Mouse (Mus musculus): ENCODE results near the gene Cbfb. TPM values are rescaled to one million over a fixed set of nuclear protein-coding genes. Genes with fewer than 3 reads are reported as not detected.

Gene Cbfb
- total and polyA plus RNA-seq, 2 experiments from 2014 or later = 27.8 to 45.1 TPM

GRCm38 (mm10) chr8:105152623-105153398 is 17.7 kb upstream of the Cbfb start:
- WGBS = 4% methylated on average over 27 of the region's 27 CpGs
- H3K9ac ChIP-seq (replicated peaks; ENCODE audit: low read length) = peak overlapping the region; percentile 35; the same call in 1 of the 2 replicates
- no peaks in the 10 kb centered on the region for H3K9me3 ChIP-seq (ENCODE audit: low read length)
- H3K4me2 ChIP-seq (ENCODE audit: low read depth, low read length) = peak overlapping the region; percentile 59
- peak overlapping the region; percentile 75 for H3K27ac ChIP-seq
- H3K4me1 ChIP-seq (ENCODE audit: insufficient read depth, low read length) = peaks cover 4% of the 10 kb centered on the region; the same call in 1 of the 2 replicates
- H3K4me3 ChIP-seq (ENCODE audit: low read length) = peak overlapping the region; percentile 31
- no peaks in the 10 kb centered on the region for H3K36me3 ChIP-seq (ENCODE audit: insufficient read depth, low read length)
- peak; percentile 95 for DNase-seq (ENCODE audit: low spot score)
- TF ChIP-seq CTCF (IDR thresholded peaks at IDR 0.05; ENCODE audit: low read depth) = peak; percentile 27; the same call in 1 of the 2 replicates
- peaks cover 4% of the 10 kb centered on the region; the same call in 1 of the 2 replicates for H3K27me3 ChIP-seq (ENCODE audit: insufficient read depth, low read length)
- ATAC-seq = peak; percentile 95

- no peak overlapping the region for H3K9ac ChIP-seq (replicated peaks; ENCODE audit: low read length)
- no peak for ATAC-seq
- H3K4me1 ChIP-seq (ENCODE audit: insufficient read depth, low read length) = peaks cover 4% of the 10 kb centered on the region; the same call in 1 of the 2 replicates
- H3K9me3 ChIP-seq (ENCODE audit: low read length) = no peaks in the 10 kb centered on the region
- DNase-seq (ENCODE audit: low spot score) = no peak
- no peak overlapping the region for H3K4me3 ChIP-seq (ENCODE audit: low read length)
- peaks cover 4% of the 10 kb centered on the region; the same call in 1 of the 2 replicates for H3K27me3 ChIP-seq (ENCODE audit: insufficient read depth, low read length)
- no peaks in the 10 kb centered on the region for H3K36me3 ChIP-seq (ENCODE audit: insufficient read depth, low read length)
- H3K27ac ChIP-seq = no peak overlapping the region
- TF ChIP-seq CTCF (IDR thresholded peaks at IDR 0.05; ENCODE audit: low read depth) = no peak
- no peak overlapping the region for H3K4me2 ChIP-seq (ENCODE audit: low read depth, low read length)
- 96% methylated on average over 5 of the region's 5 CpGs for WGBS
Measured at GRCm38 (mm10) chr8:105154316-105154715, 16.2 kb upstream of the Cbfb start.

GRCm38 (mm10) chr8:105155091-105155745 is 15.3 kb upstream of the Cbfb start:
- peaks cover 4% of the 10 kb centered on the region; the same call in 1 of the 2 replicates for H3K4me1 ChIP-seq (ENCODE audit: insufficient read depth, low read length)
- TF ChIP-seq CTCF (IDR thresholded peaks at IDR 0.05; ENCODE audit: low read depth) = no peak
- no peak overlapping the region for H3K4me3 ChIP-seq (ENCODE audit: low read length)
- H3K27me3 ChIP-seq (ENCODE audit: insufficient read depth, low read length) = no peaks in the 10 kb centered on the region
- WGBS = 71% methylated on average over 6 of the region's 6 CpGs
- DNase-seq (ENCODE audit: low spot score) (no peak), ATAC-seq (no peak)
- H3K9ac ChIP-seq (replicated peaks; ENCODE audit: low read length) = no peak overlapping the region
- no peak overlapping the region for H3K4me2 ChIP-seq (ENCODE audit: low read depth, low read length)
- H3K36me3 ChIP-seq (ENCODE audit: insufficient read depth, low read length) = no peaks in the 10 kb centered on the region
- H3K9me3 ChIP-seq (ENCODE audit: low read length) = no peaks in the 10 kb centered on the region
- no peak overlapping the region for H3K27ac ChIP-seq

GRCm38 (mm10) chr8:105157555-105157954 is 12.9 kb upstream of the Cbfb start:
- DNase-seq (ENCODE audit: low spot score) (no peak), ATAC-seq (no peak)
- Histone ChIP-seq H3K27me3 (ENCODE audit: insufficient read depth, low read length) (no peaks in the 10 kb centered on the region), H3K4me3 (ENCODE audit: low read length) (no peak overlapping the region), H3K4me2 (ENCODE audit: low read depth, low read length) (no peak overlapping the region), H3K9ac (replicated peaks; ENCODE audit: low read length) (no peak overlapping the region), H3K27ac (no peak overlapping the region), H3K9me3 (ENCODE audit: low read length) (no peaks in the 10 kb centered on the region), H3K4me1 (ENCODE audit: insufficient read depth, low read length) (peaks cover 1% of the 10 kb centered on the region; the same call in 1 of the 2 replicates), H3K36me3 (ENCODE audit: insufficient read depth, low read length) (no peaks in the 10 kb centered on the region)
- TF ChIP-seq CTCF (IDR thresholded peaks at IDR 0.05; ENCODE audit: low read depth) = peak; percentile 52
- 59% methylated on average over 10 of the region's 10 CpGs for WGBS

- H3K9me3 ChIP-seq (ENCODE audit: low read length) = no peaks in the 10 kb centered on the region
- no peak; the same call in 1 of the 2 replicates for TF ChIP-seq CTCF (IDR thresholded peaks at IDR 0.05; ENCODE audit: low read depth)
- H3K27ac ChIP-seq = no peak overlapping the region
- no peak overlapping the region for H3K4me3 ChIP-seq (ENCODE audit: low read length)
- H3K27me3 ChIP-seq (ENCODE audit: insufficient read depth, low read length) = no peaks in the 10 kb centered on the region
- H3K36me3 ChIP-seq (ENCODE audit: insufficient read depth, low read length) = no peaks in the 10 kb centered on the region
- no peak overlapping the region for H3K4me2 ChIP-seq (ENCODE audit: low read depth, low read length)
- H3K4me1 ChIP-seq (ENCODE audit: insufficient read depth, low read length) = no peaks in the 10 kb centered on the region
- WGBS = 78% methylated on average over 3 of the region's 3 CpGs
- DNase-seq (ENCODE audit: low spot score) = no peak
- H3K9ac ChIP-seq (replicated peaks; ENCODE audit: low read length) = no peak overlapping the region
- ATAC-seq = no peak
Measured at GRCm38 (mm10) chr8:105158084-105158483, 12.4 kb upstream of the Cbfb start.

- no peak for TF ChIP-seq CTCF (IDR thresholded peaks at IDR 0.05; ENCODE audit: low read depth)
- Histone ChIP-seq H3K9me3 (ENCODE audit: low read length) (no peaks in the 10 kb centered on the region), H3K27ac (no peak overlapping the region), H3K4me1 (ENCODE audit: insufficient read depth, low read length) (no peaks in the 10 kb centered on the region), H3K27me3 (ENCODE audit: insufficient read depth, low read length) (no peaks in the 10 kb centered on the region), H3K4me2 (ENCODE audit: low read depth, low read length) (no peak overlapping the region), H3K4me3 (ENCODE audit: low read length) (no peak overlapping the region), H3K9ac (replicated peaks; ENCODE audit: low read length) (no peak overlapping the region), H3K36me3 (ENCODE audit: insufficient read depth, low read length) (no peaks in the 10 kb centered on the region)
- ATAC-seq (no peak), DNase-seq (ENCODE audit: low spot score) (no peak)
- 52% methylated on average over 3 of the region's 3 CpGs for WGBS
Measured at GRCm38 (mm10) chr8:105161121-105161652, 9.3 kb upstream of the Cbfb start.
